In the genomic region with DNA sequence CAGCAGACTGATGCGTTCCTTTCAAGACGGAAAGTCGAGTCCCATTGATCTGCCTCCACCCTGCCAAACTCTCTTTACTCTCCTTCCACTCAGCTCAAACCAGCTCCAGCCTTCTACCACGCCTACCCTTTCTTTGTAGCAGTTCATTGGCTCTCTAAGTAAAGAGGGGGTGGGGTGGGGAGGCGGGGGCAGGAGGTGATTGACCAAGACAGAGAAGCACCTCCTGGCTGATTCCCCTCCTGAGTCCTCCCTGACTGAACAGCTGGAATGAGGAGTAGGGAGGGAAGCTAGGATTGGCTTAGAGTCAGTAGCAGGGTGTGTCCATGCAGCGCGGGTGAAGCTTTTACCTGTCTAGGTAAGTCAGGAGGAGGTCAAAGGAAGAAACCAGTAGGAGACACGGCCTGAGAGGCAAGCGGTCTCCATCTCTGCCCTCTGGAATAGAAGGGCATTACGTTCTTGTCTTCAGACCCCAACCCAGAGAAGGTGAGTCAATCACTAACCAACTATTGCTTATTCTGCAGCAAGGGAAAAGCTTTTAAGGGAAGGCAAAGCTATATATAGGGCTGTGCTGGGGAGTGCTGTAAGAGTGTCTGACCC, we compare ENCODE assay signal across 8 mouse cellular contexts. TPM values are rescaled to one million over a fixed set of nuclear protein-coding genes. Genes with fewer than 3 reads are reported as not detected.
DNase-seq lines count a peak whose midpoint lies in the region; ATAC-seq lines count a peak whose summit lies in the region.

A gene (plus strand): TSS at position 236 of the 597 bp plus-strand sequence.

- H3K36me3 ChIP-seq in heart, embryonic 16.5 days (ENCODE audit: control insufficient read depth, insufficient read depth): no peaks in the 10 kb centered on the region
- no peaks in the 10 kb centered on the region for H3K36me3 ChIP-seq in embryonic facial prominence, embryonic 12.5 days
- no peaks in the 10 kb centered on the region for H3K36me3 ChIP-seq in lung, embryonic 16.5 days (ENCODE audit: control insufficient read depth, insufficient read depth, low read length)

- no peaks in the 10 kb centered on the region for H3K27me3 ChIP-seq in heart, embryonic 16.5 days (ENCODE audit: control insufficient read depth, insufficient read depth, low read length)
- no peaks in the 10 kb centered on the region for H3K27me3 ChIP-seq in embryonic facial prominence, embryonic 12.5 days
- H3K27me3 ChIP-seq in lung, embryonic 16.5 days (ENCODE audit: control insufficient read depth, insufficient read depth, low read depth, low read length): no peaks in the 10 kb centered on the region

- peaks cover 5% of the 10 kb centered on the region; the same call in 1 of the 2 replicates for H3K4me1 ChIP-seq in heart, embryonic 16.5 days (ENCODE audit: control insufficient read depth, insufficient read depth, low read length)
- peaks cover 6% of the 10 kb centered on the region; the same call in 1 of the 2 replicates for H3K4me1 ChIP-seq in embryonic facial prominence, embryonic 12.5 days
- H3K4me1 ChIP-seq in lung, embryonic 16.5 days (replicated peaks; ENCODE audit: control insufficient read depth, insufficient read depth, low read length): peaks cover 22% of the 10 kb centered on the region

- DNase-seq in heart, postnatal 10 days: no peak
- DNase-seq in kidney, adult 9 months: peak; percentile 79
- DNase-seq in yolk sac, embryonic 10.5 days (ENCODE audit: low spot score): peak; percentile 93
- no peak for DNase-seq in gastrocnemius, postnatal 4 days (ENCODE audit: low spot score in 2 of 2)
- no peak for DNase-seq in cerebellum, postnatal 14 days

- intact Hi-C loops in heart, postnatal 10 days (cut with DNase I): no loop called here

- H3K4me2 ChIP-seq in heart, embryonic 16.5 days (ENCODE audit: low read depth, low read length): peak within 1 kb of the TSS; percentile 34
- peak within 1 kb of the TSS; percentile 41 for H3K4me2 ChIP-seq in embryonic facial prominence, embryonic 12.5 days (replicated peaks)
- peak within 1 kb of the TSS; percentile 38 for H3K4me2 ChIP-seq in lung, embryonic 16.5 days (ENCODE audit: low read depth, low read length)

- ATAC-seq in heart, embryonic 16.5 days (replicated peaks; ENCODE audit: extremely low read depth, insufficient read depth, low FRiP score): peak; percentile 67
- ATAC-seq in embryonic facial prominence, embryonic 12.5 days (ENCODE audit: insufficient number of reproducible peaks, insufficient read depth, low FRiP score, low TSS enrichment): 0 out of 2 replicates have a peak, but pooled peaks have one; percentile 35
- ATAC-seq in lung, embryonic 16.5 days (ENCODE audit: low read depth): peak; percentile 84

- WGBS in heart, embryonic 16.5 days: 10% methylated on average over 10 of the region's 10 CpGs
- 7% methylated on average over 10 of the region's 10 CpGs for WGBS in embryonic facial prominence, embryonic 12.5 days
- whole genome bisulfite sequencing in lung, embryonic 16.5 days: 5% methylated on average over 10 of the region's 10 CpGs

- H3K4me3 ChIP-seq in heart, embryonic 16.5 days (ENCODE audit: low read length): peak within 1 kb of the TSS; percentile 8; the same call in 1 of the 2 replicates
- no peak within 1 kb of the TSS for H3K4me3 ChIP-seq in embryonic facial prominence, embryonic 12.5 days
- H3K4me3 ChIP-seq in lung, embryonic 16.5 days (ENCODE audit: low read length): peak within 1 kb of the TSS; percentile 49

- H3K27ac ChIP-seq in heart, embryonic 16.5 days (ENCODE audit: low read length): no peak within 1 kb of the TSS
- H3K27ac ChIP-seq in embryonic facial prominence, embryonic 12.5 days: no peak within 1 kb of the TSS
- H3K27ac ChIP-seq in lung, embryonic 16.5 days (ENCODE audit: low read length): peak within 1 kb of the TSS; percentile 96

- H3K9me3 ChIP-seq in heart, embryonic 16.5 days (replicated peaks; ENCODE audit: control insufficient read depth, low read length): no peaks in the 10 kb centered on the region
- H3K9me3 ChIP-seq in embryonic facial prominence, embryonic 12.5 days: no peaks in the 10 kb centered on the region
- no peaks in the 10 kb centered on the region for H3K9me3 ChIP-seq in lung, embryonic 16.5 days (ENCODE audit: control insufficient read depth, low read length)

- no peak within 1 kb of the TSS for H3K9ac ChIP-seq in heart, embryonic 16.5 days (ENCODE audit: low read length)
- H3K9ac ChIP-seq in embryonic facial prominence, embryonic 12.5 days: no peak within 1 kb of the TSS
- peak within 1 kb of the TSS; percentile 46; the same call in 1 of the 2 replicates for H3K9ac ChIP-seq in lung, embryonic 16.5 days (ENCODE audit: low read length)

RNA-seq across cellular contexts. Expression of the gene that starts here (rescaled TPM):
- polyA plus RNA-seq in heart, embryonic 16.5 days (2015; fragmentation: Nextera tagmentation; extraction: Ambion mirVana): 0.91 and 2.2 TPM in 2 replicates
- under 1 TPM; 0.57 to 0.62 TPM for total RNA-seq in heart, postnatal 10 days (2021)
- 0.83 and 1.00 TPM in 2 replicates for polyA plus RNA-seq in embryonic facial prominence, embryonic 12.5 days (2016; fragmentation: Nextera tagmentation; extraction: Ambion mirVana)
- polyA plus RNA-seq in lung, embryonic 16.5 days (2015; fragmentation: Nextera tagmentation; extraction: Ambion mirVana): 21.0 and 21.2 TPM in 2 replicates
- total RNA-seq in gastrocnemius, postnatal 4 days (2021): 1 to 10 TPM; 1.0 to 1.2 TPM

Comparison
In these comparisons a context has a peak if more than half of its experiments do, and no peak if none do; other contexts are left out.
1. Peak in ATAC-seq and H3K4me2 ChIP-seq in embryonic facial prominence, embryonic 12.5 days; RNA of the gene not detected or under 1 TPM.
2. DNase-seq: peak in kidney, adult 9 months (single experiment) and yolk sac, embryonic 10.5 days (single experiment); none in heart, postnatal 10 days (0 of 2), gastrocnemius, postnatal 4 days (0 of 2) and cerebellum, postnatal 14 days (0 of 2).
3. Peak in every context shown above with its lines, with median percentiles within 50 percentile points of each other: ATAC-seq and H3K4me2 ChIP-seq.